Mouse (Mus musculus) megakaryocyte, embryonic 14.5 days (primary cell): ENCODE measurements around the gene Cmah.

Experiments
- FLI1 ChIP-seq: IDR thresholded peaks from 2 replicates; pipeline ENCODE4 v1.6.1; 2012; ENCODE audit warnings: low read length, inconsistent platforms, mixed read lengths
- GATA1 ChIP-seq: IDR thresholded peaks from 3 replicates; pipeline ENCODE4 v1.6.1; 2012; ENCODE audit warnings: mixed read lengths, low read length, inconsistent platforms, borderline replicate concordance

DNA sequence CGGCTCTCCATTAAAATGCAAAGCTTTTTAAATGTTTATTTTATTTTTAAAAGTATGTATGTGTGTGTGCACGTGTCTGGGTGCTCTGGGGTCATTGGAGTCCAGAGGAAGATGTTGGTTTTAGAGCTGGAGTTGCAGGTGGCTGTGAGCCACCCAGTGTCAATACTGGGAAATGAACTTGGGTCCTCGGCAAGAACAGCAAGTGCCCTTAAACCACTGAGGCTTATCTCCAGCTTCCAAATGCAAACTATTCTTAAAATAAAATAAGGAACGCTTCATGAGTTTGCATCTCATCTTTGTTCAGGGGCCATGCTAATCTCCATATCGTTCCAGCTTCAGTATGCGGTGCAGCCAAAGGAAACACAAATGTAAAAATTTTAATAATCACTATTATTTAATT is 159.2 kb downstream of the Cmah start:
- TF ChIP-seq GATA1 = no peak
- no peak for TF ChIP-seq FLI1
